Mouse (Mus musculus) thymus, adult 2 months (tissue): ENCODE data around the gene Arhgap33.

Experiments
- CTCF ChIP-seq: fragments of 200-500 bp; IDR thresholded peaks from 2 replicates; pipeline ENCODE4 v1.5.1; 2012; ENCODE audit warnings: mild to moderate bottlenecking, control low read depth, low read length, moderate library complexity, borderline replicate concordance; ENCODE audit not compliant: control insufficient read depth, poor library complexity, insufficient read depth; ENCODE audit errors: extremely low read depth
- POLR2A ChIP-seq: fragments of 200-500 bp; IDR thresholded peaks from 2 replicates; pipeline ENCODE4 v1.6.1; 2012; ENCODE audit warnings: mild to moderate bottlenecking, low read length, control low read depth, moderate library complexity; ENCODE audit not compliant: control insufficient read depth, poor library complexity, insufficient read depth; ENCODE audit errors: extremely low read depth

DNA sequence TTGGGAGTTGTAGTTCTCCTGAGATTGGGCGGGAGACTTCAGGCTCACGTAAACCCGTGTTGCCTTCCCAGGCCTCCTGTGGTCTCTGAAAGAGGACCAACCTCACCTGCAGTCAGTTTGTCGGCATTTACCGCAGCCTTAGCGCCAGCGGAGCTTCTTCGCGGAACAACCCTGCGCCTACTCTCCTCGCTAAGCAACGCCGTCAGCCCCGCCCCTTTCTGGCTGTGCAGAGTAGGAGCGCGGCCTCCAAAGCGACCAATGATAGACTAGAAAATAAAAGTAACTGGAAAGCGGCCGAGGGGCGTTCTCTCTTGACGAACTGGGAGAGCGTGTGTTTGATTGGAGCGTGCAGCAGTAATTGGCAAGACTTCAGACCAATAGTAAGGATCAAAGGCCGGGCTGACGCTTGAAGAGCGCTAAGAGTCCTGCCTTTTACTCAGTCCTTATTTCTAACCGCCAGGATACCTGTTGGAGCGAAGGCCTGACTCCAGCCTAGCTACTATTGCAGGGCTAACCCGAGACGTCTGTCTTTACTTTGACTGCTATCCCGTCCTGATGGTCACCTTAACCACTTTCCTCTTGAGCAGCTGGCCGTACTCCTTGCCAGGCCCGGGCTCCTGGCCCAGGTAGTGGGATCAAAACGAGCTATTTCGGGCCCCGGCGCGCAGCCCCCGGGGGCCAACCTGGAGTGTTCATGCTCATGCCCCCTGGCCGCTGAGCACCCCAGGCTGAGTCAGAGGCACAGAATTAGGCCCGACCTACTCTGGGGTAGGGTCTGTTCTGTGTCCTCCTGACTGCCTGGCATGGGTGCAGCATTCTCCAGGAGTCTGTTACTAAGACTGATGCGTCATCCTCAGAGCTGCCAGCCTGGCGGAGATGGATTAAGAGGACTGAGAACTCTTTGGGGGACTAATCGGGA is 17.5 kb upstream of the Arhgap33 start, which contains the start of the genes Hspb6 and Proser3:
- TF ChIP-seq POLR2A (peak; percentile 71; the same call in 1 of the 2 replicates), CTCF (peak; percentile 48; the same call in 1 of the 2 replicates)
